Mouse (Mus musculus): ENCODE data around the gene Endog. TPM values are rescaled to one million over a fixed set of nuclear protein-coding genes. Genes with fewer than 3 reads are reported as not detected.

Gene Endog
- polyA plus RNA-seq, 1 experiment from 2014 or later, result 23.2 TPM

- 72% methylated on average over 6 of the region's 6 CpGs for WGBS
- H3K4me3 ChIP-seq (replicated peaks; ENCODE audit: low read depth, low read length), result no peak overlapping the region
Measured at GRCm38 (mm10) chr2:30211408-30212168, 40.3 kb downstream of the Endog start.

GRCm38 (mm10) chr2:30212169-30212545, 40.9 kb downstream of the Endog start:
- no peak overlapping the region for H3K4me2 ChIP-seq (ENCODE audit: low read length)
- H3K4me3 ChIP-seq (replicated peaks; ENCODE audit: low read depth, low read length), result no peak overlapping the region
- ATAC-seq (ENCODE audit: low FRiP score, low TSS enrichment) (no peak), DNase-seq (no peak)
- no peaks in the 10 kb centered on the region for H3K27me3 ChIP-seq (ENCODE audit: control insufficient read depth, insufficient read depth, low read length)
- WGBS, result 78% methylated on average over 4 of the region's 4 CpGs
- no peaks in the 10 kb centered on the region for H3K4me1 ChIP-seq (ENCODE audit: control insufficient read depth, insufficient read depth, low read length)
- H3K27ac ChIP-seq (replicated peaks; ENCODE audit: low read depth, low read length), result no peak overlapping the region
- no peaks in the 10 kb centered on the region for H3K9me3 ChIP-seq (ENCODE audit: control insufficient read depth, low read length)
- no peak overlapping the region for H3K9ac ChIP-seq (replicated peaks; ENCODE audit: low read length)
- H3K36me3 ChIP-seq (ENCODE audit: control insufficient read depth, insufficient read depth, low read length), result no peaks in the 10 kb centered on the region

More at GRCm38 (mm10) chr2:30211408-30212168, 40.3 kb downstream of the Endog start:
- no peak for DNase-seq
- Histone ChIP-seq H3K9me3 (ENCODE audit: control insufficient read depth, low read length) (no peaks in the 10 kb centered on the region), H3K9ac (replicated peaks; ENCODE audit: low read length) (no peak overlapping the region), H3K27me3 (ENCODE audit: control insufficient read depth, insufficient read depth, low read length) (no peaks in the 10 kb centered on the region), H3K36me3 (ENCODE audit: control insufficient read depth, insufficient read depth, low read length) (no peaks in the 10 kb centered on the region), H3K4me1 (ENCODE audit: control insufficient read depth, insufficient read depth, low read length) (peaks cover 2% of the 10 kb centered on the region; the same call in 1 of the 2 replicates), H3K4me2 (ENCODE audit: low read length) (no peak overlapping the region), H3K27ac (replicated peaks; ENCODE audit: low read depth, low read length) (no peak overlapping the region)
- no peak for ATAC-seq (ENCODE audit: low FRiP score, low TSS enrichment)

GRCm38 (mm10) chr2:30212951-30213350, 41.7 kb downstream of the Endog start:
- Histone ChIP-seq H3K9me3 (ENCODE audit: control insufficient read depth, low read length) (no peaks in the 10 kb centered on the region), H3K4me2 (ENCODE audit: low read length) (no peak overlapping the region), H3K36me3 (ENCODE audit: control insufficient read depth, insufficient read depth, low read length) (no peaks in the 10 kb centered on the region), H3K27me3 (ENCODE audit: control insufficient read depth, insufficient read depth, low read length) (no peaks in the 10 kb centered on the region), H3K27ac (replicated peaks; ENCODE audit: low read depth, low read length) (no peak overlapping the region), H3K4me3 (replicated peaks; ENCODE audit: low read depth, low read length) (no peak overlapping the region), H3K4me1 (ENCODE audit: control insufficient read depth, insufficient read depth, low read length) (no peaks in the 10 kb centered on the region), H3K9ac (replicated peaks; ENCODE audit: low read length) (no peak overlapping the region)
- ATAC-seq (ENCODE audit: low FRiP score, low TSS enrichment) (no peak), DNase-seq (no peak)
- WGBS, result 89% methylated on average over 1 of the region's 1 CpGs

- Histone ChIP-seq H3K36me3 (ENCODE audit: control insufficient read depth, insufficient read depth, low read length) (no peaks in the 10 kb centered on the region), H3K9ac (replicated peaks; ENCODE audit: low read length) (no peak overlapping the region), H3K4me2 (ENCODE audit: low read length) (no peak overlapping the region), H3K4me3 (replicated peaks; ENCODE audit: low read depth, low read length) (no peak overlapping the region), H3K9me3 (ENCODE audit: control insufficient read depth, low read length) (no peaks in the 10 kb centered on the region), H3K4me1 (ENCODE audit: control insufficient read depth, insufficient read depth, low read length) (no peaks in the 10 kb centered on the region), H3K27me3 (ENCODE audit: control insufficient read depth, insufficient read depth, low read length) (no peaks in the 10 kb centered on the region), H3K27ac (replicated peaks; ENCODE audit: low read depth, low read length) (no peak overlapping the region)
- ATAC-seq (ENCODE audit: low FRiP score, low TSS enrichment) (no peak), DNase-seq (no peak)
- WGBS, result 91% methylated on average over 3 of the region's 3 CpGs
Measured at GRCm38 (mm10) chr2:30214745-30215144, 43.5 kb downstream of the Endog start.

DNA sequence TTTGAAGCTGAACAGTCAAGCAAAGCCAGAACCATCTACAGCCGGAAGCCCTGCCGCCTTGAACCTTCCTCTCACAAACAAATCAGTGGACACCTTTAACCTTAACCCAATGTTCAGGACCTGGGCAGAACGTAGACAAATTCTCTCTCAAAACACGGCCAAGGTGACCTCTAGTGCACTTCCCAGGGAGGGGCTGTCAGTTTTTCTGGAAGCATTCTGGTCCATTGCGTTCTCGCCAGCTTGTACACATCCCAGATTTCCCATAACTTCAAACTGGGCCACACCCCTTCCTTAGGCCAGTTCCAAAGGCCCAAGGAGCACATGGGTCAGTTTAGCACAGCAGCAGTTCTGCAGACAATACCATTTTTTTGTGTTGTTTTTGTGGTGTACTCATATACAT, 44.2 kb downstream of the Endog start:
- no peak overlapping the region for H3K4me3 ChIP-seq (replicated peaks; ENCODE audit: low read depth, low read length)
- H3K4me2 ChIP-seq (ENCODE audit: low read length), result no peak overlapping the region
- H3K27ac ChIP-seq (replicated peaks; ENCODE audit: low read depth, low read length), result no peak overlapping the region
- no peak for ATAC-seq (ENCODE audit: low FRiP score, low TSS enrichment)
- no peak overlapping the region for H3K9ac ChIP-seq (replicated peaks; ENCODE audit: low read length)
- 86% methylated on average over 6 of the region's 6 CpGs for WGBS
- no peaks in the 10 kb centered on the region for H3K9me3 ChIP-seq (ENCODE audit: control insufficient read depth, low read length)
- no peak for DNase-seq
- H3K4me1 ChIP-seq (ENCODE audit: control insufficient read depth, insufficient read depth, low read length), result no peaks in the 10 kb centered on the region
- no peaks in the 10 kb centered on the region for H3K27me3 ChIP-seq (ENCODE audit: control insufficient read depth, insufficient read depth, low read length)
- no peaks in the 10 kb centered on the region for H3K36me3 ChIP-seq (ENCODE audit: control insufficient read depth, insufficient read depth, low read length)

DNA sequence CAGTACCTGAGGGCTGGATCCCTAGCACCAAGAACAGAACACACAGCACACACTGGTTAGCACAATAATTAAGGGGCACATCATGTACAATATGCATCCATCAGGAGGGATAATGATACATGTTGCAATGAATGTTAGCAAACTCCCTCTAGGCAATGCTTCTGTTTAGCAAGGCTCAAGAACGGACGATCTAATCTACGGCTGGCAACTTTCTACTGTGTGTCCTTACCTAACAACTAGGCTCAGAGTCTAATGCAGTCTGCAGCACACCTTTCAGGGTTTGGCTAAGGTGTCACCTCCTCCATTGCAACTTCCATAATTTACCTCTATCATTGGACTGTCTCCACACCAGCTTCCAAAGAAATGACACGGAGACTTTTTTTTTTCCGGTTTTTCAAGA, 45.0 kb downstream of the Endog start:
- no peak for DNase-seq

More for the DNA sequence above, 45.0 kb downstream of the Endog start:
- no peak overlapping the region for H3K27ac ChIP-seq (replicated peaks; ENCODE audit: low read depth, low read length)
- H3K4me1 ChIP-seq (ENCODE audit: control insufficient read depth, insufficient read depth, low read length), result no peaks in the 10 kb centered on the region
- no peak overlapping the region for H3K4me3 ChIP-seq (replicated peaks; ENCODE audit: low read depth, low read length)
- no peaks in the 10 kb centered on the region for H3K36me3 ChIP-seq (ENCODE audit: control insufficient read depth, insufficient read depth, low read length)
- ATAC-seq (ENCODE audit: low FRiP score, low TSS enrichment), result no peak
- H3K9ac ChIP-seq (replicated peaks; ENCODE audit: low read length), result no peak overlapping the region
- 94% methylated on average over 5 of the region's 5 CpGs for WGBS
- no peaks in the 10 kb centered on the region for H3K27me3 ChIP-seq (ENCODE audit: control insufficient read depth, insufficient read depth, low read length)
- no peaks in the 10 kb centered on the region for H3K9me3 ChIP-seq (ENCODE audit: control insufficient read depth, low read length)
- no peak overlapping the region for H3K4me2 ChIP-seq (ENCODE audit: low read length)

Other genes with a start within 250 kb of the Endog start
- gene Gle1, start 236.1 kb upstream of the Endog start, polyA plus RNA-seq (2014; fragmentation: Nextera tagmentation; extraction: Ambion mirVana), result 53.5 and 61.5 TPM in 2 replicates
- gene Sptan1, start 205.9 kb upstream of the Endog start, polyA plus RNA-seq (2014; fragmentation: Nextera tagmentation; extraction: Ambion mirVana), result 312 and 331 TPM in 2 replicates
- 62.9 and 80.2 TPM in 2 replicates for gene Wdr34, start 122.6 kb upstream of the Endog start, polyA plus RNA-seq (2014; fragmentation: Nextera tagmentation; extraction: Ambion mirVana)
- 376 and 427 TPM in 2 replicates for gene Set, start 114.1 kb upstream of the Endog start, polyA plus RNA-seq (2014; fragmentation: Nextera tagmentation; extraction: Ambion mirVana)
- gene Pkn3, start 93.8 kb upstream of the Endog start, polyA plus RNA-seq (2014; fragmentation: Nextera tagmentation; extraction: Ambion mirVana), result 1.1 and 1.9 TPM in 2 replicates
- gene Zdhhc12, start 77.8 kb upstream of the Endog start, polyA plus RNA-seq (2014; fragmentation: Nextera tagmentation; extraction: Ambion mirVana), result 17.6 and 18.7 TPM in 2 replicates
- 15.1 and 15.6 TPM in 2 replicates for gene Zer1, start 46.9 kb upstream of the Endog start, polyA plus RNA-seq (2014; fragmentation: Nextera tagmentation; extraction: Ambion mirVana)
- 17.7 and 20.4 TPM in 2 replicates for gene Tbc1d13, start 37.7 kb upstream of the Endog start, polyA plus RNA-seq (2014; fragmentation: Nextera tagmentation; extraction: Ambion mirVana)
- gene Spout1, start 7.0 kb downstream of the Endog start, polyA plus RNA-seq (2014; fragmentation: Nextera tagmentation; extraction: Ambion mirVana), result 52.8 and 54.8 TPM in 2 replicates
- gene Kyat1, start 34.4 kb downstream of the Endog start, polyA plus RNA-seq (2014; fragmentation: Nextera tagmentation; extraction: Ambion mirVana), result 15.3 and 17.1 TPM in 2 replicates
- 66.0 and 70.9 TPM in 2 replicates for gene Lrrc8a, start 66.2 kb downstream of the Endog start, polyA plus RNA-seq (2014; fragmentation: Nextera tagmentation; extraction: Ambion mirVana)
- 0.25 TPM in 1 of 2 replicates, not detected in the other for gene Gm28035, start 69.1 kb downstream of the Endog start, polyA plus RNA-seq (2014; fragmentation: Nextera tagmentation; extraction: Ambion mirVana)
- gene Phyhd1, start 94.7 kb downstream of the Endog start, polyA plus RNA-seq (2014; fragmentation: Nextera tagmentation; extraction: Ambion mirVana), result 4.9 and 6.0 TPM in 2 replicates
- not detected in 2 replicates for gene Gm28038, start 109.5 kb downstream of the Endog start, polyA plus RNA-seq (2014; fragmentation: Nextera tagmentation; extraction: Ambion mirVana)
- gene Dolk, start 114.8 kb downstream of the Endog start, polyA plus RNA-seq (2014; fragmentation: Nextera tagmentation; extraction: Ambion mirVana), result 32.2 and 32.7 TPM in 2 replicates
- gene Nup188, start 114.9 kb downstream of the Endog start, polyA plus RNA-seq (2014; fragmentation: Nextera tagmentation; extraction: Ambion mirVana), result 20.5 and 26.0 TPM in 2 replicates
- 129 and 183 TPM in 2 replicates for gene Sh3glb2, start 187.8 kb downstream of the Endog start, polyA plus RNA-seq (2014; fragmentation: Nextera tagmentation; extraction: Ambion mirVana)
- 26.1 and 29.7 TPM in 2 replicates for gene Miga2, start 192.7 kb downstream of the Endog start, polyA plus RNA-seq (2014; fragmentation: Nextera tagmentation; extraction: Ambion mirVana)
- 56.3 and 57.2 TPM in 2 replicates for gene Dolpp1, start 220.8 kb downstream of the Endog start, polyA plus RNA-seq (2014; fragmentation: Nextera tagmentation; extraction: Ambion mirVana)
- 22.2 and 24.0 TPM in 2 replicates for gene Crat, start 244.3 kb downstream of the Endog start, polyA plus RNA-seq (2014; fragmentation: Nextera tagmentation; extraction: Ambion mirVana)
- gene Ptpa, start 244.5 kb downstream of the Endog start, polyA plus RNA-seq (2014; fragmentation: Nextera tagmentation; extraction: Ambion mirVana), result 86.7 and 115 TPM in 2 replicates